Mouse (Mus musculus) spleen, adult 2 months (tissue): ENCODE results near the gene Sipa1l1. TPM values are rescaled to one million over a fixed set of nuclear protein-coding genes. Genes with fewer than 3 reads are reported as not detected.

ENCODE experiments used
- DNase-seq, 2 experiments: peaks; one replicate each; pipeline versions ENCODE4 v3.0.0 to v3.0.0-alpha.2; 2012 to 2021; ENCODE audit warnings: low spot score in 2 of 2, low read depth in 1 of 2
- H3K27ac ChIP-seq: fragments of 200-500 bp; 2 replicates; pipeline ENCODE4 v1.5.1; 2012; ENCODE audit warnings: low read length, inconsistent platforms; ENCODE audit not compliant: insufficient read depth
- H3K27me3 ChIP-seq: fragments of 200-500 bp; 2 replicates; pipeline ENCODE4 v1.6.1; 2012; ENCODE audit warnings: mild to moderate bottlenecking, moderate library complexity, low read length, inconsistent platforms; ENCODE audit not compliant: control insufficient read depth, insufficient read depth
- H3K36me3 ChIP-seq: fragments of 200-500 bp; 2 replicates; pipeline ENCODE4 v1.6.1; 2012; ENCODE audit warnings: mild to moderate bottlenecking, low read length, inconsistent platforms; ENCODE audit not compliant: control insufficient read depth, insufficient read depth
- H3K4me1 ChIP-seq: fragments of 200-500 bp; 2 replicates; pipeline ENCODE4 v1.6.1; 2011; ENCODE audit warnings: inconsistent platforms; ENCODE audit not compliant: control insufficient read depth, insufficient read depth, insufficient read length
- H3K4me3 ChIP-seq: fragments of 200-500 bp; 2 replicates; pipeline ENCODE4 v1.5.1; 2011; ENCODE audit warnings: mild to moderate bottlenecking, inconsistent platforms; ENCODE audit not compliant: insufficient read depth, insufficient read length; ENCODE audit errors: extremely low read depth
- CTCF ChIP-seq: fragments of 200-500 bp; IDR thresholded peaks from 2 replicates; pipeline ENCODE4 v1.5.1; 2011; ENCODE audit warnings: mild to moderate bottlenecking, inconsistent platforms; ENCODE audit not compliant: insufficient read depth, insufficient read length, insufficient replicate concordance; ENCODE audit errors: extremely low read depth
- POLR2A ChIP-seq: fragments of 200-500 bp; IDR thresholded peaks from 2 replicates; pipeline ENCODE4 v1.6.1; 2011; ENCODE audit warnings: low read depth, low read length, inconsistent platforms
- WGBS: fragments of 180-500 bp; shearing (Covaris S2); methylation state at CpG from one replicate; pipeline ENCODE4 v1.1.7; 2018; 5-methylcytosine and 5-hydroxymethylcytosine counted together
- polyA plus RNA-seq: library from polyadenylated mRNA; depleted of rRNA; stranded (reverse); fragments of >200 nt; gene quantifications from 2 replicates; pipeline ENCODE4 v1.2.3, GENCODE M21; 2012

The Sipa1l1 gene
- polyA plus RNA-seq, 1 experiment, result 17.1 TPM

DNA sequence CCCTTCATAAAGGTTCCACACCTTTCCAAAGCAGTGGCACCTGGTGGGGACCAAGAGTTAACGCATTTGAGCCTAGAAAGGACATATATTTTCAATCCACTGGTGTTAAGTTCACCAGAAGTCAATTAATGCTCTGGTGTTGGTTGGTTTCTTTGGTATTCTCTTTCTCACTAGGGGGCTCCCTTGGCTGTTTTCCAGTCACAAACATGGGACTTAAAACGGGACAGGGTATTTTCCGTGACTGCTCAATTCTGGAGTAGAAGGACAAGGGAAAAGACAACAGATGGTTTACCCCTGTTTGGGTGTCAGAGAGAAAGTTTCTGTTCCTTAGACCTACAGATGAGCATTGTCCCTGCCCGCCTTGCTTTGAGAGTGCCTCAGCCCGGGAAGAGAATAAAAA lies 105.5 kb downstream of the Sipa1l1 start:
- no peak for DNase-seq
- TF ChIP-seq POLR2A (no peak), CTCF (no peak)
- WGBS, result 87% methylated on average over 5 of the region's 5 CpGs
- Histone ChIP-seq H3K27ac (no peak overlapping the region), H3K36me3 (no peaks in the 10 kb centered on the region), H3K4me3 (no peak overlapping the region), H3K4me1 (no peaks in the 10 kb centered on the region), H3K27me3 (no peaks in the 10 kb centered on the region)

DNA sequence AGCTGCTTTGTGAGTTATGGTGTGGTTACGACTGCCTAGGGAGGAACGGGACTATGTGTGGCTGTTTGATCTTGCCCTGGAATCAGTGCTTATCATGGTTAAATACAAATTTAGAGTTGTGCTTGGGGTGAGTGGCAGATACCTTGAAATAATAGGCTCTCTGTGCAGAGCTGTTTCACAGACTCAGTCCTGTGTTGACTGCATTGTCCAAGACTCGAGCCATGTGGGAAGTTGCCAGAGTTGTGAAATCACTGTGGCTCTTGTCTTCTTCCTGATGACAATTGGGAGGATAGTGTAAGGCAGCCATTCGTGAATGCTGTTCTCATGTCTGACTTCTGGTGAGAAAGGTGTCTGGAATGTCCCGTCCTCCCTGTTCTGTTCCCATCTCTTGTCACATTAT lies 106.6 kb downstream of the Sipa1l1 start:
- TF ChIP-seq POLR2A (no peak), CTCF (no peak)
- Histone ChIP-seq H3K27ac (no peak overlapping the region), H3K4me3 (no peak overlapping the region), H3K4me1 (no peaks in the 10 kb centered on the region), H3K36me3 (no peaks in the 10 kb centered on the region), H3K27me3 (no peaks in the 10 kb centered on the region)
- 83% methylated on average over 5 of the region's 5 CpGs for WGBS
- DNase-seq, result no peak

DNA sequence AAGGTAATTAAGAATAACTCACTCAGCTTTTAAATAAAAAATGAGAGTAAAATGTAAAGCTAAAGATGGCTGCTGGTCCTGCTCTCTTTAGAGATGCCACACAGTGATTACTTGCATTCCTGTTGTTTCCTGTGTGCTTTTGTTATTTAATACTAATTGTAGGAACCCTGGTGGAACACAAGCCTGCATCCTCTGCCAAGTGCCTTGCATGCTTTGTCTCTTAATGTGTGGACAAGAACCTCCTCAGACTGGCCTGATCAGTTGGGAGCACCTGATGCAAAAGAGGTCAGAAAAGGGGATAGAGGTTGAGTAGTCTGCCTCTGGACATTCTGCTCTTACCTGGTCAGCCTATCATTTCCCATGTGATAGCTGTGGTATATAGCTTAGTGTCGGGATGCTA lies 107.5 kb downstream of the Sipa1l1 start:
- H3K27ac ChIP-seq, result no peak overlapping the region
- no peak overlapping the region for H3K4me3 ChIP-seq
- DNase-seq, result no peak
- H3K27me3 ChIP-seq, result no peaks in the 10 kb centered on the region
- 83% methylated on average over 1 of the region's 1 CpGs for WGBS
- no peaks in the 10 kb centered on the region for H3K4me1 ChIP-seq
- no peaks in the 10 kb centered on the region for H3K36me3 ChIP-seq
- TF ChIP-seq POLR2A, result no peak
- TF ChIP-seq CTCF, result no peak

DNA sequence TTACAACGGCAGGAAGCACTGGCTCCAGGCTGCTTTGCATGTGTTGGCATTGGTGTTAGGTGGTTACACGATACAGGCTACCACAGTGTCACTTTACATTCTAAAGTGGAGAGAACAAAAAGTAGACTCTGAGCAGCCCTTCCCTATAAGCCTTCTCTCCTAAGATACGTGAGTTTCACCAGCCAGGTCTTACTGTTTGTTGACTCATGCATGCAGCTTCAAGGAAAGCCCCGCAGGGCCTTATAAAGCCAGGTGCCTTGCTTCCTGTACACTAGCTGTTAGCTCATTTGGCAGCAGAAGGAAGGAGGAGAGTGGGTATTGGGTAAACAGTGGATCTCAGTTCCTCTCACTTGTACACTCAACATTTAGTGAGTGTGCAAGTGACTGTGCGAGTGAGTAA lies 115.5 kb downstream of the Sipa1l1 start:
- Histone ChIP-seq H3K36me3 (peaks cover 1% of the 10 kb centered on the region; the same call in 1 of the 2 replicates), H3K27me3 (no peaks in the 10 kb centered on the region), H3K4me1 (peaks cover 19% of the 10 kb centered on the region; the same call in 1 of the 2 replicates), H3K4me3 (no peak overlapping the region), H3K27ac (peak overlapping the region; percentile 19)
- DNase-seq, result peak; percentile 36 to 40
- TF ChIP-seq CTCF (no peak), POLR2A (no peak)
- 20% methylated on average over 5 of the region's 5 CpGs for WGBS

DNA sequence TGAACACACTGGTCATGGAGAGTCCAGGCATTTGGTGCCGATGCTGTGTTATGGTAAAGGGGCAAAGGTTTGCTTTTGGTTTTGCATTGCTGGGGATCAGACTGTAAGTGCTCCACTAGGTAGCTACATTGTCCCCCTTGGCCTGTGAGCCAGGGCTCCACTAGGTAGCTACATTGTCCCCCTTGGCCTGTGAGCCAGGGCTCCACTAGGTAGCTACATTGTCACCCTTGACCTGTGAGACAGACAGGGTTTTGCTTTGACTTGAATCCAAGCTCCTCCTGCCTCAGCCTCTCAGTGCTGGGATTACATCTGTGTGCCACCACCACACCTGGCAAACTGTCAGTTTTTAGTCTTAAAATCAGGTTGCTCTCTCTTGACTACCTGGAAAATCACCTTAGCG lies 115.9 kb downstream of the Sipa1l1 start:
- Histone ChIP-seq H3K27ac (peak overlapping the region; percentile 19; the same call in 1 of the 2 replicates), H3K27me3 (no peaks in the 10 kb centered on the region), H3K4me1 (peaks cover 19% of the 10 kb centered on the region; the same call in 1 of the 2 replicates), H3K4me3 (no peak overlapping the region), H3K36me3 (peaks cover 1% of the 10 kb centered on the region; the same call in 1 of the 2 replicates)
- WGBS, result 79% methylated on average over 2 of the region's 2 CpGs
- TF ChIP-seq POLR2A (no peak), CTCF (no peak)
- DNase-seq, result no peak

DNA sequence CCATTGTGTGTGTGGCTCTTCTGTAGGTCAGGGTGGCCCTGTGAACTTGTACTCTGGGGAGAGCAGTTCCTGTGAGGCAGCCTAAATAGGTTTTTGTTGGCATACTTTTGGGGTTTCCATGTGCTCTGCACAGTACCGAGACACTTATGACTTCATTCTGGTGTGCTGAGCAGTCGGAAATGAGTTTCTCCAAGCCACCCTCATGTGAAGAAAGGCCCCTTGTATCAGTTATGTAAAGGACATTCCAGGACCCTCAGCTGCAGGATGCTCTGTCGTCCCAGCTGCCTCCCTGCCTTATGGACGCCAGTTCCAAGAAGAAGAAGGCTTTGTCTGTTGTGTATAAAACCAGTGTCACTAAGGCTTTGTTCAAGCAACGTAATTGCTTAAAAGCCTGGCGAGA lies 116.9 kb downstream of the Sipa1l1 start:
- 85% methylated on average over 6 of the region's 6 CpGs for WGBS
- DNase-seq, result no peak
- H3K27me3 ChIP-seq, result no peaks in the 10 kb centered on the region
- peaks cover 19% of the 10 kb centered on the region; the same call in 1 of the 2 replicates for H3K4me1 ChIP-seq
- no peak overlapping the region for H3K27ac ChIP-seq
- H3K36me3 ChIP-seq, result peaks cover 1% of the 10 kb centered on the region; the same call in 1 of the 2 replicates
- no peak overlapping the region for H3K4me3 ChIP-seq
- no peak for TF ChIP-seq CTCF
- no peak for TF ChIP-seq POLR2A

DNA sequence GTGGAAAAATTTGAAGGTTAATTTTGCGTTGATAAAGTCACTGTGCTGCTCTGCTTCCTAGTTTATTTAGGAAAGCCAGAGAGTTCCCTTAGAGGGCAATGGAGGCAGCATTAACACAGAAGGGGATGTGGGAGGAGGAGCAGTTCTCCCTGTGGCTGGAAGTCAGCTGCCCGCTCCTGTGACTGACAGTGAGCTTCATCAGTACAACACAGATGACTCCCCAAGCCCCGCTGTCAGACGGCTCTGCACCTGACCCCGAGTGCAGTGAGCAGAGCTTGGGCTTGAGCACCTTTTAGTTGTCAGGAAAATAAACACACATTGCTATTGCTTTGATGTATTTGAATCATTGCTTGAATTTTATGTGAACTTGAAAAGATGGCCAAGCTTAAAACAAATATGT lies 117.7 kb downstream of the Sipa1l1 start:
- Histone ChIP-seq H3K36me3 (peaks cover 1% of the 10 kb centered on the region; the same call in 1 of the 2 replicates), H3K4me3 (no peak overlapping the region), H3K4me1 (peaks cover 19% of the 10 kb centered on the region; the same call in 1 of the 2 replicates), H3K27me3 (no peaks in the 10 kb centered on the region; the same call in 1 of the 2 replicates), H3K27ac (no peak overlapping the region)
- TF ChIP-seq CTCF, result no peak
- TF ChIP-seq POLR2A, result no peak
- WGBS, result 80% methylated on average over 5 of the region's 5 CpGs
- DNase-seq, result no peak
